Mouse (Mus musculus): ENCODE results near the gene Parva. TPM values are rescaled to one million over a fixed set of nuclear protein-coding genes. Genes with fewer than 3 reads are reported as not detected.

Gene Parva
- 10 to 100 TPM; 10.1 to 13.3 TPM for total RNA-seq (2021)
- long read RNA-seq, experiment 1, full-length matches to known transcripts, result 8 of 11 reads
- long read RNA-seq, experiment 1, partial matches to known transcripts, result 2 of 11 reads
- long read RNA-seq, experiment 1, other reads (novel, unspliced or antisense), result 1 of 11 reads
- long read RNA-seq, experiment 2, full-length matches to known transcripts, result 5 of 8 reads
- long read RNA-seq, experiment 2, partial matches to known transcripts, result 3 of 8 reads
- long read RNA-seq, experiment 2, other reads (novel, unspliced or antisense), result 0 of 8 reads

DNA sequence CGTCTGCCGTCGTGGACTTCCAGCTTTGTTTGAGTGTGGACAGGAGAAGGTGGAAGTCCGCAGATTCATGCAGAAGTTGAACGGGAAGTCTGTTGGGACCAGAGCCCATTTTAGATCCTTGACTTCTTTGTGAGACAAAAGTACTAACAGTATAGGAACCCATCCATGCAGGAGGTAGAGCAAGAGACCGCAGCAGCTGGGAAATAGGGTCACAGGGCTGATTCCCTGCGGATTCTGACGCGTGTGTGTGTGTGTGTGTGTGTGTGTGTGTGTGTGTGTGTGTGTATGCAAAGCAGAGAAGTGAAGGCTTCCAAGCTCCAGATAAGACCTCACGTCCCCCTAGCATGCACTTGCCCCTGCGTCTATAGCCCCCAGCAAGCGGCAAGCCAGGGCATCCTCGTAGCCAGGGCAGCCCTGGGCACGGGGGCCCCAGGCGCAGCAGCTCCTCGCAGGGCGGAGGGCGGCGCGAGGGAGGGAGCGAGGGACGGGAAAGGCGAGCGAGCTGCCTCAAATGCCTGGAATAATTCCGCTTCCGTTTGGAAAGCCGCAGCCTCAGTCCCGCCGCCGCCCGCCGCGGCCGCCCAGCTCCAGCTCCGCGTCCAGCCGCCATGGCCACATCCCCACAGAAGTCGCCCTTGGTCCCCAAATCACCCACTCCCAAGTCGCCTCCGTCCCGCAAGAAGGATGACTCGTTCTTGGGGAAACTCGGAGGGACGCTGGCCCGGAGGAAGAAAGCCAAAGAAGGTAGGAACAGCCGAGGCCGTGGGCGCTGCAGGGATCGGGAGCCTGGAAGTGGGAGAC lies at the start of gene Parva:
Gene Parva, plus strand, starts transcription at position 149 of the 801 bp plus-strand sequence.
- DNase-seq (ENCODE audit: low spot score), result peak; percentile 53

- no peak for DNase-seq (ENCODE audit: low spot score)
These were observed 49.2 kb upstream of the Parva start for GRCm38 (mm10) chr7:112378056-112378455.

DNA sequence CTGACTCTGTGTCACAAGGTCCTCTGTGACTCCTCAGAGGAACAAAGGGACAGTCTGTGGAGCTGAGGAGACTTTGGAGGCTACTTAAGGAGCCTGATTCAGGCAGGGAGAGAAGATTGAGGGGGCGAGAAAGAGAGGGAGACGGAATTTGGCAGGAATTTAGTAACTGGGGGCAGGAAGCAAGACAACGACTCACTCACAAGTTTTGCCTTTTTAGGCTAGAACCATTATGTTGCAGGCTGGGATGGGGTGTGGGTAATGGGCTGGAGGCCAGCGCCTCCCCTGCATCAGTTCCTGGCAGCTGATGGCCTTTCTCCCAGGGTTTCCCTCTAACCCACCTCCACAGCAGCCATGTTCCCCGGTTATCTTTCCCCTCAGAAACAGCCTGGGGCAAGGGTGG lies 48.8 kb upstream of the Parva start:
- no peak for DNase-seq (ENCODE audit: low spot score)

GRCm38 (mm10) chr7:112386521-112386920 lies 40.8 kb upstream of the Parva start:
- DNase-seq (ENCODE audit: low spot score), result no peak

- no peak for DNase-seq (ENCODE audit: low spot score)
These were observed 39.4 kb upstream of the Parva start for GRCm38 (mm10) chr7:112387876-112388275.

DNA sequence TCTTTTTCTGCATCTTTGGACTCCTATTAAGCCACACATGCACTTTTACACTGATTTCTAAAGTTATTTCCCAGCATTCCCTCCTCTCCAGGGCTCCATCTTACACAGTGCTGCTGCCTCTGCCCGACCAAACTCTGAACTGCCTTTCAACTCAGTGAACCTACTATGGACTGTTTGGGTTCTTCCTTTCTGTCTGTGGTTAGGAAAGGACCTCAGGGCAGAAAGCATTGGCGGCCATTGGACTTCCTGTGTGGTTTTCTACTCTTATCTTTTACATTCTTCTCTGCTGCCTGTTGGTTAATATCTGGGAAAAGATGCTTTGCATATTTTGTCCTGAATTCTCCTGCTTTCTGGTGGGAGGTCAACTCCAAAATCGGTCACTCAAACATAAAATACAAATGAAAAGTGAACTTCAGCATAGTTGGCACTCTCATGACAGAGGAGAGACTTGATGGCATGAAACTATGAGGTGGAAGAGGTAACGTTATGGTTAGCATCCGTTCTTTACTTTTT lies 38.9 kb upstream of the Parva start:
- DNase-seq (ENCODE audit: low spot score), result no peak

- DNase-seq (ENCODE audit: low spot score), result no peak
These were observed 37.6 kb upstream of the Parva start for GRCm38 (mm10) chr7:112389611-112390251.

DNA sequence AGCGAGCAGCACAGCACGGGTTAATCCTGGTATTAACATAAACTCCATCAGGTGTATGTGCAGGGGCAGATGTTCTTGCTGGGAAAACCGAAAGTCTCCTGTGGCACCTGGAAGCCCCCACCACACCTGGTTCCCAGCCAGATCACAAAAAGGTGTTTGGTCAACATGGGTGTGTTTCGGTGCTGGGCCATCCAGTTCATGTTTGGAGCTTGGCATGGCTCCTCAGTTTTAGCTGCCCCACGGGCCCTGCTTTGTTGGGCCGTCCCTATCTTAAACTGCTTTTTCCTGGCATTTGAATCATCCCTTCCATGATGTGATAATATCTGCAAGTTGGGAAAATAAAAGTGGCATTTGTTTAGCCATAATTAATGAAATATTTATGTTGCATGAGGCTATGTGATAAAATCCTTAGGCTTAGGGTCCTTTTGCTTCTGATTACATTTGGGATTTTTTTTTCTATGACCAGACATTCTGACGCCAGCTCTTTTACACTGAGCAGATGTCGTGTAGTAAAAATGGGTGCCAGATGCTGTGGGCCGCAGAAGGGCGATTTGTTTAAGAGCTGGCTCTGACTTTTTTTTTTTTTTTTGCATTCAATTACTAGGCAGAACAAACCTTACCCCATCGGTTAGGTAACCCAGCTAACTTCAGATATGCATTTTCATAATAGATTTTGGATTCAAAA lies 36.9 kb upstream of the Parva start:
- no peak for DNase-seq (ENCODE audit: low spot score)

DNA sequence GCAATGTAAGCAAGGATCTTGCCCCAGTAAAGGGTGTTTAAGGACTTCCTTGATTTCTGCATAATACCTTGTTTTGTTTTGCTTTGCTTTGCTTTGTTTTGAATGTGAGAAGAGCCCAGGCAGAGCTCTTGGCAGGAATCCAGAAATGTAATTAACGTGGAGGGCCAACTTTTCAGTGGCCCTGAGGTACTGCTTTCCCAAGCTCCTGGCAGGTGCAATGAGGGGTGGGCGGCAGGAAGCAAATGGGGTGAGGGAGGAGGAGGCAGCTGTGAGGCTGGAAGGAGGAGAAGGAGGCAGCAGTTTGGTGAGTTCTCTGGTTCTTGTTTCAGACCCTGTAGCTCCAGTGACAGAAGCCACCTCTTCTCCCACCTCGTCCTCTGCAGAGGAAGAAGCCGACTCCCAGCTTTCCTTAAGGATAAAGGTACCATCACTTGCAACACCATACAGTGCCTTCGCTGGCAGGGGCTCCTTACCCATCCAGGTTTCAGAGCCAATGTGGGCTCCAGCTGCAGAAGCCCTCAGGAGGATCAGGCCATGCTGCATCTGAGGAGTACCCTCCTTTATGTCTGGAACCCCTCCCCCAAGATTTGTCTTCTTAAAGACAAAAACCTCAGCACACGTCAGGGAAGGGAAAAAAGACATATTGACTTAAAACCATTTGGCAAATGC lies 36.2 kb upstream of the Parva start:
- DNase-seq (ENCODE audit: low spot score), result no peak

DNA sequence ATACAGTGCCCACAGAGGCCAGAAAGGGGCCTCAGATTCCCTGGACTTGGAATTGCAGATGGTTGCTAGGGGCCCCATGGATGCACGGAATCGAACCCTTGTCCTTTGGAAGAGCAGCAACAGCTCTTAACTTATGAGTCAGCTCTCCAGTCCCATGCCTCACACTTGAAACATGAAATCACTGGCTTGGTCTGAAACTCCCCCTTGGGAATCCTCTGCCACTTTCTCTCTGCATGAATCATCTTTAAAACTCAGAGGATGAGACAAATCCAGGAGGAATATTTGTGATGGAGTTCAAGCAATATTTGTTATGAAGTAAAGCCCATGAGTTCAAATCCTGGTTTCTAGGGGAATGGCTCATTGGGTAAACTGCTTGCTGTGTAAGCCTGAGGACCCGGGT lies 29.5 kb upstream of the Parva start:
- DNase-seq (ENCODE audit: low spot score), result no peak

- no peak for DNase-seq (ENCODE audit: low spot score)
These were observed 27.7 kb upstream of the Parva start for GRCm38 (mm10) chr7:112399425-112400170.

DNA sequence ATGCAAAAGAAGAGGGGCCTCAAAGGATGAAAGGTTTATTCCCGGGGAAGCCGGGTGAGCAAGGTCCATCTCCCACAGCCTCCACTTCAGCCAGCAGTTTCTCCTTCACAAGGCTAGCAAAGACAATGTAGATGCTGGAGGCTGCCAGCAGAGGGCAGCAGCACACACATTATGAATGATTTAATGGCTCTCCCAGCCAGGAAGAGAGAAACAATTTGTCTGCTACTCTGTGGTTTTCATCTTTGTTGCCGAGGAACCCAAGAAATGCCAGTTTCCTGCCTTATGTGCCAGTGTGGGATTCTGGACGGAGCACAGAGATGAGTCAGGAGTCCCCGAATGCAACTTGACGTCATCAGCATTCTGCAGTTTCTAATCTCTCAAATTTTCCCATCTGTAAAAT lies 27.1 kb upstream of the Parva start:
- peak; percentile 77 for DNase-seq (ENCODE audit: low spot score)

DNA sequence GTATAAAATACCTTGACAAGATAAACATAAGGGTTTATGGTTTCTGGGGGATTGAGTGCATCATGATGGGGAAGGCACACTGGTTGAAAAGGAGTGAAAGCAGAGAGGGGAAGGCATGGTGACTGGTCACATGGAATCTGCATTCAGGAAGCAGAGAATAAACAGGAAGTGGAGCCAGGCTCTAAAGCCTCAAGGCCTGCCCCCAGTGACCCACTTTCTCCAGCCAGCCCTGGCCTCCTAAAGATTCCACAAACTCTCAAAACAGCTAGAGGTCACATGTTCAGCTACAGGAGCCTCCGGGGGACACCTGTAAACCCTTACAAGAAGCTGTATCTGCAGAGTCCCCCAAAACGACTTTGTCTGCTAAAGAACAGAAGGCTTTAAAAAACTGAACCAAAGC lies 22.2 kb upstream of the Parva start:
- no peak for DNase-seq (ENCODE audit: low spot score)

DNA sequence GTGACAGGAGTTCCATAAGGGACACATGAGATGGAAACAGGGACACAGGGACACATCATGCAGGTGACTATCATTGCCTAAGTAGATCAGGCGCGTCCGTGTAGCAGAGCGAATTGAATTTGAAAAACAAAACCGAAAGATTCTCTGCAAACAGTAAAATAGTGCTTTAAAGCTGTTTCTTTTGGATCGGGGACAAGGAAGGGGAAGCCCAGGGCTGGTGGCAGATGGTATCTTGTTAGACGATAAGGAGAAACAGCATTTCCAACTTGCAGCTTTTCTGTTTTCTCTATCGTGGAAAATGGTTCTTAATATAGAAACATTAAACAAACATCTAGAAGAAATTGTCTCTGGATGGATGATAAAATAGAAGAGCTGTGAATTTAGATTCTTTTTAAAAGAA lies 21.7 kb upstream of the Parva start:
- DNase-seq (ENCODE audit: low spot score), result no peak

DNA sequence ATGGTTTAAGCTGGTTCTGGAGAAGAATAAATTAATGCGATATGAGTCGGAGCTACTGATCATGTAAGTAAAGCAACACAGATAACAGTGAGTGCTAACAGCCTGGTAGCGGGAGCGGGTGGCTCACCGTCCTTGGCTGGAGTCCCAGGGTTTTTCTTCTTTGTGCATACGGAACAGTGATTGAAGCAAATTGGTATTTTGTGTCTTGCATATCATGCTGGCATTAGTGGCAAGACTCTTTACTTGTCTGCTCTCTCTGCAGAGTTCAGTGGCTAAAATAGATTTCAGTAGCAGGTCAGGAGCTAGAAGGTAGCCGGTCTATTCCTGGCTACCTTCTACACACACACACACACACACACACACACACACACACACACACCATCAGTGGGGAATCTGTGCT lies 19.7 kb upstream of the Parva start:
- DNase-seq (ENCODE audit: low spot score), result no peak

DNA sequence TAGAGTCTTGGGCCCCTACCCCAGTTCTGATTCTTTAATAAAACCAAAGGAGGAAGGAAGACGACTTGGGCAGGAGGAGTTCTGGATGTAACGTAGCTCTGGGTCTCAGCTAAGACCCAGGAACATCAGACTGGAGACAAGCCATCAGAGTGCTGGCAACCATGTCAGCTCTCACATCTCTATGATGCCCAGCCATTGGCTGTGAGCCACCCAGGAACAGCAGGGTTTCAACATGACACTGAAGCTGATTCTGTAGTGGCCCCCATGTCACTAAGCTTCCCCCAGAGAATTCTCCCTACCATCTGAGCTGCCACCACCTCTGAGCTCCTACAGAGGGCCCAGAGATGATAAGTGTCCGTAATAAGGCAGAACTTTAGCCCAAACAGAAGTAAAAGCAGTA lies 17.3 kb upstream of the Parva start:
- no peak for DNase-seq (ENCODE audit: low spot score)

- DNase-seq (ENCODE audit: low spot score), result no peak
These were observed 14.0 kb upstream of the Parva start for GRCm38 (mm10) chr7:112413286-112413685.

- no peak for DNase-seq (ENCODE audit: low spot score)
These were observed 11.2 kb upstream of the Parva start for GRCm38 (mm10) chr7:112416058-112416526.

GRCm38 (mm10) chr7:112416730-112417513 lies 10.4 kb upstream of the Parva start:
- no peak for DNase-seq (ENCODE audit: low spot score)

All from gastrocnemius, adult 18-20 months (tissue).